Mouse (Mus musculus) intestine, postnatal 0 days (tissue): Measurements from ENCODE around the gene Aspscr1. TPM values are rescaled to one million over a fixed set of nuclear protein-coding genes. Genes with fewer than 3 reads are reported as not detected.

ENCODE experiments used
- ATAC-seq: fragments of 200-750 bp; cut with Nextera tagmentation; 2 replicates; pipeline ENCODE4 v1.8.0; 2017; ENCODE audit warnings: mild to moderate bottlenecking, moderate TSS enrichment, moderate library complexity
- H3K27ac ChIP-seq: fragments of 300-500 bp; sonication (generic); 2 replicates; pipeline ENCODE4 v1.5.1; 2014; ENCODE audit warnings: mild to moderate bottlenecking, low read depth, low read length, moderate library complexity
- H3K27me3 ChIP-seq: fragments of 300-500 bp; sonication (generic); replicated peaks from 2 replicates; pipeline ENCODE4 v1.6.1; 2014; ENCODE audit warnings: low read length, mixed read lengths; ENCODE audit not compliant: control insufficient read depth, insufficient read depth
- H3K36me3 ChIP-seq: fragments of 300-500 bp; sonication (generic); 2 replicates; pipeline ENCODE4 v1.6.1; 2014; ENCODE audit warnings: mild to moderate bottlenecking, moderate library complexity; ENCODE audit not compliant: control insufficient read depth, insufficient read depth
- H3K4me1 ChIP-seq: fragments of 300-500 bp; sonication (generic); replicated peaks from 2 replicates; pipeline ENCODE4 v1.6.1; 2014; ENCODE audit warnings: antibody characterized with exemption, low read length, mixed read lengths; ENCODE audit not compliant: control insufficient read depth, insufficient read depth
- H3K4me2 ChIP-seq: fragments of 300-500 bp; sonication (generic); replicated peaks from 2 replicates; pipeline ENCODE4 v1.6.1; 2014; ENCODE audit warnings: low read depth, mild to moderate bottlenecking, moderate library complexity
- H3K4me3 ChIP-seq: fragments of 300-500 bp; sonication (generic); 2 replicates; pipeline ENCODE4 v1.5.1; 2014; ENCODE audit warnings: low read depth, low read length
- H3K9ac ChIP-seq: fragments of 300-500 bp; sonication (generic); 2 replicates; pipeline ENCODE4 v1.6.1; 2014; ENCODE audit warnings: mild to moderate bottlenecking, low read depth, low read length
- H3K9me3 ChIP-seq: fragments of 300-500 bp; sonication (generic); 2 replicates; pipeline ENCODE4 v1.6.1; 2016; ENCODE audit warnings: mixed run types; ENCODE audit not compliant: control insufficient read depth
- CTCF ChIP-seq: sonication (generic); IDR thresholded peaks from 2 replicates; pipeline ENCODE4 v1.5.1; 2016; ENCODE audit warnings: low read depth, mild to moderate bottlenecking, control low read depth, antibody characterized with exemption, moderate library complexity
- WGBS: fragments of 180-500 bp; shearing (Covaris S2); extraction: QIAGEN DNeasy Blood & Tissue Kit; methylation state at CpG from one replicate; pipeline ENCODE4 v1.1.7; 2014; 5-methylcytosine and 5-hydroxymethylcytosine counted together
- polyA plus RNA-seq: library from polyadenylated mRNA; unstranded; fragments of >200 nt; fragmentation: Nextera tagmentation; extraction: Ambion mirVana; gene quantifications from 2 replicates; pipeline ENCODE4 v1.2.1, GENCODE M21; 2015

Aspscr1 gene
- polyA plus RNA-seq, 1 experiment from 2014 or later, result 105 TPM

- no peak for ATAC-seq
- Histone ChIP-seq H3K4me1 (peaks cover 10% of the 10 kb centered on the region), H3K4me3 (no peak overlapping the region), H3K4me2 (no peak overlapping the region), H3K27ac (peak overlapping the region; percentile 21; the same call in 1 of the 2 replicates), H3K9ac (no peak overlapping the region), H3K36me3 (peaks cover 30% of the 10 kb centered on the region), H3K9me3 (no peaks in the 10 kb centered on the region), H3K27me3 (no peaks in the 10 kb centered on the region)
- WGBS, result 68% methylated on average over 22 of the region's 22 CpGs
- TF ChIP-seq CTCF, result no peak
These were observed 45.1 kb upstream of the Aspscr1 start for GRCm38 (mm10) chr11:120627468-120628300.

GRCm38 (mm10) chr11:120628601-120629340, 44.0 kb upstream of the Aspscr1 start:
- Histone ChIP-seq H3K4me2 (peak overlapping the region; percentile 88), H3K9ac (no peak overlapping the region), H3K9me3 (no peaks in the 10 kb centered on the region), H3K27me3 (no peaks in the 10 kb centered on the region), H3K4me1 (peaks cover 7% of the 10 kb centered on the region), H3K27ac (peak overlapping the region; percentile 91), H3K36me3 (peaks cover 21% of the 10 kb centered on the region), H3K4me3 (no peak overlapping the region; the same call in 1 of the 2 replicates)
- TF ChIP-seq CTCF, result no peak
- ATAC-seq, result no peak
- WGBS, result 88% methylated on average over 23 of the region's 23 CpGs

DNA sequence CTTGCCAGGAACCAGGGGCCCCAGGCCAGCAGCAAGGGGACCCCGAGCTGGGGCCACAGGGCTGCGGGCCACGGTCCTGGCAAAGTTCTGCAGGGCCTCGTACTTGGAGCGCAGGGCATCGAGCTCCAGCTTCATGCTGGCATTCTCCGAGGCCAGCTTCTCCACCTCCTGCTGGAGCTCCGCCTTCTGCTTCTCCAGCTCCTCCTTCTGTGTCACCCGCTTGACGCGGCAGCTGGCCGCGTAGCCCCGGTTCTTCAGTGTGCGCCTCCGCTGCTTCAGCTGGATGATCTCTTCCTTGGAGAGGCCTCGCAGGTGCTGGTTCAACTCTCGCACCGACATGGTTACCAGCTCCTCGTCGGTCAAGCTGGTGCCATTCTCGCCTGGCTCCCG, 43.4 kb upstream of the Aspscr1 start:
- no peak for ATAC-seq
- WGBS, result 58% methylated on average over 23 of the region's 23 CpGs

GRCm38 (mm10) chr11:120629911-120630310, 42.9 kb upstream of the Aspscr1 start:
- 23% methylated on average over 7 of the region's 7 CpGs for WGBS
- Histone ChIP-seq H3K27me3 (no peaks in the 10 kb centered on the region), H3K9ac (peak overlapping the region; percentile 32), H3K4me3 (peak overlapping the region; percentile 15; the same call in 1 of the 2 replicates), H3K36me3 (peaks cover 21% of the 10 kb centered on the region), H3K9me3 (no peaks in the 10 kb centered on the region), H3K4me1 (peaks cover 9% of the 10 kb centered on the region), H3K27ac (peak overlapping the region; percentile 91), H3K4me2 (peak overlapping the region; percentile 88)
- no peak for TF ChIP-seq CTCF
- ATAC-seq, result 0 out of 2 replicates have a peak, but pooled peaks have one; percentile 19

More for the DNA sequence above, 43.4 kb upstream of the Aspscr1 start:
- Histone ChIP-seq H3K9ac (peak overlapping the region; percentile 32; the same call in 1 of the 2 replicates), H3K4me3 (peak overlapping the region; percentile 15; the same call in 1 of the 2 replicates), H3K9me3 (no peaks in the 10 kb centered on the region), H3K4me1 (peaks cover 9% of the 10 kb centered on the region), H3K36me3 (peaks cover 21% of the 10 kb centered on the region), H3K4me2 (peak overlapping the region; percentile 88), H3K27ac (peak overlapping the region; percentile 91), H3K27me3 (no peaks in the 10 kb centered on the region)
- no peak for TF ChIP-seq CTCF

GRCm38 (mm10) chr11:120630401-120630871, 42.3 kb upstream of the Aspscr1 start:
- Histone ChIP-seq H3K9ac (peak overlapping the region; percentile 32), H3K4me2 (peak overlapping the region; percentile 88), H3K27ac (peak overlapping the region; percentile 91), H3K27me3 (no peaks in the 10 kb centered on the region), H3K36me3 (peaks cover 21% of the 10 kb centered on the region), H3K4me3 (0 out of 2 replicates have a peak overlapping the region, but pooled peaks have one; percentile 15), H3K4me1 (peaks cover 9% of the 10 kb centered on the region), H3K9me3 (no peaks in the 10 kb centered on the region)
- no peak for TF ChIP-seq CTCF
- 36% methylated on average over 5 of the region's 5 CpGs for WGBS
- ATAC-seq, result peak; percentile 13
